Mouse (Mus musculus) ES-Bruce4 (cell line): ENCODE measurements around the gene Sox18.

ENCODE experiments used
- CTCF ChIP-seq: IDR thresholded peaks from one replicate; pipeline ENCODE4 v1.8.1; 2011; ENCODE audit warnings: low read depth, low read length
- POLR2A ChIP-seq: IDR thresholded peaks from one replicate; pipeline ENCODE4 v1.8.1; 2011; ENCODE audit warnings: low read length; ENCODE audit not compliant: insufficient read depth

GRCm38 (mm10) chr2:181687586-181687985 lies 16.1 kb upstream of the Sox18 start:
- no peak for TF ChIP-seq POLR2A
- no peak for TF ChIP-seq CTCF
